ENCODE assay signal across 8 mouse cellular contexts in the genomic region with DNA sequence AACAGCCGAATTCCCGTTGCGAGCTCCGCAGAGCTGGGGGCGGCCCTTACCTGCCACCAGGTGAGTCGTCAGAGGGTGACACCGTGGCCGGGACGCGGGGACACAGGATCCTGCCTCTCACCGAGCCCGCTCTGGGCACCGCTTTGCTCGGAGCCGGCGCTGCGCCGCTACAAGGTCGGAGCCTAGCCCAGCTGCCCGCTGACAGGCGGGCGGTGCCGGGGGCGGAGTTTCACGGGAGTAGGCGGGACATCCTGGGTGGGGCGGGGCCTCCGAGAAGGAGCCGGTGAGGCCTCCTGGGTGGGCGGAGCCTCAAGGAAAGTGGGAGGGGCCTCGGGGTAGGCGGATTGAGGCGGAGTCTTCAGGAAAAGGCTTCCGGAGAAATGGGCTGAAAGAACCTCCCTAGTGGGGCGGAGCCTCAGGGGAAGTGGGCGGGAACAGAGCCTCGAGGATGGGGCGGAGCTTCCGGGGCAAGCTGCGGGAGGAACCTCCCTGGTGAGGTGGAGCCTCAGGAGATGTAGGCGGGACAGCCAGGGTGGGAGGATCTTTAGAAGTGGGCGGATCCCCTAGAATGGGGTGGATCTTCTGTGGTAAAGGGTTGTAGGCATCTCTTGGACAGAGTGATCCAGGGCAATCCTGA. TPM values are rescaled to one million over a fixed set of nuclear protein-coding genes. Genes with fewer than 3 reads are reported as not detected.
A peak's percentile ranks its signal among the peaks of the same experiment; 100 is the strongest.
DNase-seq lines count a peak whose midpoint lies in the region; ATAC-seq lines count a peak whose summit lies in the region.

A gene (minus strand): TSS at position 203 of the 637 bp plus-strand sequence.

- no peaks in the 10 kb centered on the region for H3K9me3 ChIP-seq in forebrain, embryonic 11.5 days (ENCODE audit: control insufficient read depth, low read length)
- no peaks in the 10 kb centered on the region for H3K9me3 ChIP-seq in heart, embryonic 16.5 days (replicated peaks; ENCODE audit: control insufficient read depth, low read length)
- no peaks in the 10 kb centered on the region for H3K9me3 ChIP-seq in liver, embryonic 15.5 days (replicated peaks)
- no peaks in the 10 kb centered on the region; the same call in 1 of the 2 replicates for H3K9me3 ChIP-seq in neural tube, embryonic 12.5 days

- no peaks in the 10 kb centered on the region; the same call in 1 of the 2 replicates for H3K4me1 ChIP-seq in forebrain, embryonic 11.5 days (replicated peaks; ENCODE audit: control insufficient read depth, insufficient read depth, low read length)
- peaks cover 15% of the 10 kb centered on the region for H3K4me1 ChIP-seq in heart, embryonic 16.5 days (ENCODE audit: control insufficient read depth, insufficient read depth, low read length)
- H3K4me1 ChIP-seq in liver, embryonic 15.5 days (replicated peaks), result peaks cover 57% of the 10 kb centered on the region
- peaks cover 9% of the 10 kb centered on the region for H3K4me1 ChIP-seq in neural tube, embryonic 12.5 days

- no peaks in the 10 kb centered on the region for H3K36me3 ChIP-seq in forebrain, embryonic 11.5 days (ENCODE audit: control insufficient read depth, insufficient read depth, low read length)
- H3K36me3 ChIP-seq in heart, embryonic 16.5 days (ENCODE audit: control insufficient read depth, insufficient read depth), result no peaks in the 10 kb centered on the region
- H3K36me3 ChIP-seq in liver, embryonic 15.5 days (replicated peaks), result no peaks in the 10 kb centered on the region
- H3K36me3 ChIP-seq in neural tube, embryonic 12.5 days, result no peaks in the 10 kb centered on the region

- ATAC-seq in forebrain, embryonic 11.5 days (replicated peaks; ENCODE audit: low FRiP score), result peak; percentile 82
- ATAC-seq in heart, embryonic 16.5 days (replicated peaks; ENCODE audit: extremely low read depth, insufficient read depth, low FRiP score), result peak; percentile 74
- peak; percentile 71 for ATAC-seq in liver, embryonic 15.5 days (ENCODE audit: insufficient read depth)
- peak; percentile 72 for ATAC-seq in neural tube, embryonic 12.5 days (ENCODE audit: low FRiP score, low read depth)

- peak within 1 kb of the TSS; percentile 65 for H3K4me2 ChIP-seq in forebrain, embryonic 11.5 days (ENCODE audit: low read depth, low read length, severe bottlenecking)
- H3K4me2 ChIP-seq in heart, embryonic 16.5 days (ENCODE audit: low read depth, low read length), result peak within 1 kb of the TSS; percentile 92
- peak within 1 kb of the TSS; percentile 97 for H3K4me2 ChIP-seq in liver, embryonic 15.5 days
- H3K4me2 ChIP-seq in neural tube, embryonic 12.5 days (replicated peaks), result peak within 1 kb of the TSS; percentile 67

- peak within 1 kb of the TSS; percentile 28 for H3K4me3 ChIP-seq in forebrain, embryonic 11.5 days (ENCODE audit: low read depth, low read length)
- peak within 1 kb of the TSS; percentile 60 for H3K4me3 ChIP-seq in heart, embryonic 16.5 days (ENCODE audit: low read length)
- H3K4me3 ChIP-seq in liver, embryonic 15.5 days (replicated peaks), result peak within 1 kb of the TSS; percentile 79
- peak within 1 kb of the TSS; percentile 36 for H3K4me3 ChIP-seq in neural tube, embryonic 12.5 days

- peak within 1 kb of the TSS; percentile 49 for H3K9ac ChIP-seq in forebrain, embryonic 11.5 days (ENCODE audit: low read length)
- peak within 1 kb of the TSS; percentile 74 for H3K9ac ChIP-seq in heart, embryonic 16.5 days (ENCODE audit: low read length)
- H3K9ac ChIP-seq in liver, embryonic 15.5 days, result peak within 1 kb of the TSS; percentile 89
- peak within 1 kb of the TSS; percentile 57 for H3K9ac ChIP-seq in neural tube, embryonic 12.5 days

- 1% methylated on average over 42 of the region's 42 CpGs for WGBS in forebrain, embryonic 11.5 days
- WGBS in heart, embryonic 16.5 days, result 2% methylated on average over 42 of the region's 42 CpGs
- WGBS in liver, embryonic 15.5 days (ENCODE audit: insufficient replicate concordance), result 1% methylated on average over 42 of the region's 42 CpGs
- under 1% methylated on average over 42 of the region's 42 CpGs for WGBS in neural tube, embryonic 12.5 days

- peak; percentile 86 to 94 for DNase-seq in CD8-positive naive resting alpha-beta T cell, adult 2 months (ENCODE audit: low read depth in 2 of 2, low spot score in 2 of 2)
- peak; percentile 99 for DNase-seq in c-Kit-positive CD71-positive TER-119-negative erythroid progenitor cells, embryonic 14.5 days (ENCODE audit: low read depth)
- DNase-seq in forebrain, embryonic 11.5 days (ENCODE audit: low spot score), result peak; percentile 93
- peak; percentile 99 to 100 for DNase-seq in kidney, postnatal 36 days
- DNase-seq in telencephalon, adult 2 months (ENCODE audit: low read depth, low spot score), result peak; percentile 93

- H3K27me3 ChIP-seq in forebrain, embryonic 11.5 days (ENCODE audit: control insufficient read depth, insufficient read depth, low read length), result peaks cover 3% of the 10 kb centered on the region
- no peaks in the 10 kb centered on the region for H3K27me3 ChIP-seq in heart, embryonic 16.5 days (ENCODE audit: control insufficient read depth, insufficient read depth, low read length)
- H3K27me3 ChIP-seq in liver, embryonic 15.5 days, result no peaks in the 10 kb centered on the region
- peaks cover 24% of the 10 kb centered on the region for H3K27me3 ChIP-seq in neural tube, embryonic 12.5 days (replicated peaks)

- no peak within 1 kb of the TSS for H3K27ac ChIP-seq in forebrain, embryonic 11.5 days (ENCODE audit: low read depth, low read length)
- H3K27ac ChIP-seq in heart, embryonic 16.5 days (ENCODE audit: low read length), result no peak within 1 kb of the TSS
- peak within 1 kb of the TSS; percentile 93 for H3K27ac ChIP-seq in liver, embryonic 15.5 days (replicated peaks)
- H3K27ac ChIP-seq in neural tube, embryonic 12.5 days, result no peak within 1 kb of the TSS

RNA-seq across cellular contexts. Expression of the gene that starts here (rescaled TPM):
- polyA plus RNA-seq in forebrain, embryonic 11.5 days (2014; fragmentation: Nextera tagmentation; extraction: Ambion mirVana), result 1.6 and 1.7 TPM in 2 replicates
- polyA plus RNA-seq in heart, embryonic 16.5 days (2015; fragmentation: Nextera tagmentation; extraction: Ambion mirVana), result 3.8 and 7.2 TPM in 2 replicates
- 6.1 and 7.1 TPM in 2 replicates for polyA plus RNA-seq in liver, embryonic 15.5 days (2015; fragmentation: Nextera tagmentation; extraction: Ambion mirVana)
- 4.1 and 4.7 TPM in 2 replicates for polyA plus RNA-seq in neural tube, embryonic 12.5 days (2016; fragmentation: Nextera tagmentation; extraction: Ambion mirVana)

Comparison
In these comparisons a context has a peak if more than half of its experiments do, and no peak if none do; other contexts are left out.
1. H3K4me3 ChIP-seq: peak in every context shown above with its lines; median percentile 79 in liver, embryonic 15.5 days; 60 in heart, embryonic 16.5 days; 36 in neural tube, embryonic 12.5 days; 28 in forebrain, embryonic 11.5 days.